Mouse (Mus musculus) frontal cortex, postnatal 14 days (tissue): ENCODE measurements around the gene Mettl9.
"Not testable (repeated sequence)": the region's sequence is repeated elsewhere in the genome, so short reads cannot be mapped to it uniquely, and the experiment has no call there.

Experiments used
- DNase-seq, 2 experiments: peaks; one replicate each; pipeline ENCODE4 v3.0.0; 2022; ENCODE audit warnings: low spot score in 2 of 2

The Mettl9 gene

DNA sequence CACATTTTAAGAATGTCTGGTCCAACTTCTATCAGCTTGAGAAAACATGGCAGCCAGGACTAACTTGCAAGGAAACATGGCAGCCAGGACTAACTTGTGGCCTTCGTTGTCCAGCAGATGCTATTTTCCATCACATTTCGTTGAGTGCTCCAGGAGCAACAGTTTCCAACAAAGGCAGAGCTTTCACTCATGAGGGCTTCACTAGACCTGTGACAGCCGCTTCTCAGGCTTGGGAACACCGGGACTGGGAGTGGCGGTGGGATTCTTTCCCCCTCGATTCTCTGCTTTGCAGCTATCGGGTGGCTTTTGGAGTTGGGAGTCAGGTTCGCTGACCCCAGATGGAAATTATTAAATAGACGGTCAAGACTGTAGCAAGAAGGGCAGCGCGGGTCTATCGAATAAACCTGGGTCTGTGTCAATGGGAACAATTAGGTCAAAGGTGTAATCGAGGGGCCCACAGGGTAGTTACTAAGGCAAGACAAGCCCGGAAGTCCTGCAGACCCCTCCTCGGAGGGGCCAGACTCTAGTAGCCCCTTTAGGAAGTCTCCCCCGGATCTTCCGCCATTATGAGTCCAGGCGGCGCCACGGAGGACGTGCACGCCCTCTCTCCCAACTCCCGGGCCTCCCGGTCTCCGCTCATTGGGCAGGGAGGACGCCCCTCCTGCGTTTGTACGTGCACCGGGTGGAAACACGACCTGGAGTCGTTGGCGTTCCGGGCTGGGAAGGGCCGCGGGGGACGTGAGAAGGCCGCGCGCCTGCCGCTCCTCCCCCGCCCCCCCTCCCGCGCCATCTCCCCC is at the start of gene Mettl9:
Mettl9 (plus strand) TSS at position 590 of the 797 bp plus-strand sequence.
- DNase-seq = peak; percentile 86 to 88

GRCm38 (mm10) chr7:120991191-120991590 is 43.1 kb upstream of the Mettl9 start:
- DNase-seq = no peak

- DNase-seq = no peak
Measured at GRCm38 (mm10) chr7:120999021-120999530, 35.2 kb upstream of the Mettl9 start.

DNA sequence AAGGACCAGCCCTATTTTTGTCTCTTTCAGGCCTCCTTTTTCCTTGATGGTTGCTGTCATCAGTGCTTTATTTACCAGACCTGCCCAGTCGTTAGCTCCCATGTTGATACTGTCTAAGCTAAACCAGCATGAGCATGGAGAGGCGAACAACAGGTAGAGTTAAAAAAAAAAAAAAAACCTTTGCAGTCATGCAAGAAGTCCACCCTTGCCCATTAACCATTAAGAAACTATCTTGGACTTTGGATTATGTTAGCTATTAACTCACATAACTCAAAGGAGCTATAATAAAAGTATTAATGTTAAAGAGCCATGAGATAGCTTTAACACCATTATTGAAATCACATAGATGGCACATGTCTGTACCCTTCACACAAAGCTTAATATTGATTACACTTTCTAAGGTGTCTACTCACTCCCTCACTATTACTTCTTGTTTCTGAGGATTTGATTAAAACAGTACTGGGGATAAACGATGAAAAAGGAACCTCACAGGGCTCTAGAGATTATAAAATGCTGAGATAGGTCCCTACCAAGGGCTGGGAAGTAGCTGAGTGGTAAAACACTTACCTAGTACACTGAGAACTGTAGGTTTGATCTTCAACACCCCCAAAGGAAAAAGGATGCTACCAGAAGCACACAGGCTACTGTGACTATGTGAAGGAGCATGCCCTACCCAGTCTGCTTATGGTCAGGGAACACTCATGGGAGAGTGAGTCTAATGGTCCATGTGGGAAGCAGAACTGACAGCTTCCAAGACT is 34.0 kb upstream of the Mettl9 start:
- DNase-seq = no peak

GRCm38 (mm10) chr7:121001879-121002278 is 32.4 kb upstream of the Mettl9 start:
- no peak for DNase-seq

DNA sequence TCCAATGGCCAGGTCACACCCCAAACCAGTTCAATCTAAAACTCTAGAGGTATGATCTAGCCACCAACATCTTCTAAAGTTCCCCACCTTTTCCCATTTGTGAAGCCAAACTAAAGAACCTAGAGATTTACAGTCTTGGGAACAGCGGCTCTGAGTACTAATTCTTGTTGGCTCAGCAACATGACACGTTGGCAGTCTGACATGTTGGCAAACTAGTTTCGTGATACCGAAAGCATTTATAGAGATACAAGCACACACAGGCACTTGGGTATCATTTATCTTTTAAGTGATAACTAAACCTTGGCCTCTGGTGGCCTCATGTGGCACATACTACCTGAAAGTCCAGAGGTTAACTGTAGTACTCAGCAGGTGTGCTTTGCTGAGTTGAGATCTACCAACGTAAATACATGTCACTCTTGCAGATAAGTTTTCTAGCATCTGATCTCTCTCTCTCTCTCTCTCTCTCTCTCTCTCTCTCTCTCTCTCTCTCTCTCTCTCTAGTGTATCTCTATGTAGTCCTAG is 31.8 kb upstream of the Mettl9 start:
- no peak for DNase-seq

GRCm38 (mm10) chr7:121003793-121004418 is 30.3 kb upstream of the Mettl9 start:
- DNase-seq = no peak

- DNase-seq = no peak
Measured at GRCm38 (mm10) chr7:121011794-121012689, 22.2 kb upstream of the Mettl9 start.

DNA sequence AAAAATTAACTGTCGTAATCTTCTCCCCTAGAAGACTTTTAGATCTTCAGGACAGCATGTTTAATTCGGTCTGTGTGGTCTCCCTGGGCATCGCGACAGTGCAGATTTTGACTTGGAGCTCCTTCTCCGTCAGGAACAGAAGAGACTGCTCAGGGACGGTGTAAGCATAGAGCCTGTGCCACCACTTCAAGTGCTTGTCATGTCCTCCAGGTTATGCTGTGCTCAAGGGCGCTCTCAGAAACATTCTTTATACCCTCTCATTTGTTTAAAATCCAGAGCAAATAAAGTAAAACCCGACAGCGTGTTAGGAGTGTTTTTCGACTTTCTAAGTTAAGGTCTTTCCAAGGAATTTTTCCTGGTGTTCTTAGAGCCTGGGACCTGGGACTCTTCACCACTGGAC is 19.8 kb upstream of the Mettl9 start:
- no peak for DNase-seq

- no peak for DNase-seq
Measured at GRCm38 (mm10) chr7:121018778-121019177, 15.5 kb upstream of the Mettl9 start.

DNA sequence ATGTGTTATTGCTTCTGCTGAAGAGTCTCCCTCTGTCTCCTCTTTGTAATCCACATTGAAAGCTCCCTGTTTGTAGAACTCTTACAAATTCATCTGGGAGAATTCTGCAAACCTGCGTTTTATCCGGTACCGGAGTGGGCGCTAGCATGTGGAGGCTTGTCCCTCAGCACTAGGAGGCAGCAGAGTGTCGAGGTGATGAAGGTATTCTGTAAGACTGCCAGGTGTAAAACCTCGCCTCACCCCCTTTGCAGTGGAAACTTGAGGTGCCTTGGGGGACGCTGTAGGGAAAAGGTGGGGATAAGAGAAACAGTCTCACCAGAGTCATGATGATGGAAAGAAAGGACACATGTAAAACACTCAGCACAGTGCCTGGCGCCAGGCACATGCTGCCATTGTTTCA is 14.0 kb upstream of the Mettl9 start:
- DNase-seq = no peak

GRCm38 (mm10) chr7:121025221-121026008 is 8.8 kb upstream of the Mettl9 start:
- DNase-seq = no peak

DNA sequence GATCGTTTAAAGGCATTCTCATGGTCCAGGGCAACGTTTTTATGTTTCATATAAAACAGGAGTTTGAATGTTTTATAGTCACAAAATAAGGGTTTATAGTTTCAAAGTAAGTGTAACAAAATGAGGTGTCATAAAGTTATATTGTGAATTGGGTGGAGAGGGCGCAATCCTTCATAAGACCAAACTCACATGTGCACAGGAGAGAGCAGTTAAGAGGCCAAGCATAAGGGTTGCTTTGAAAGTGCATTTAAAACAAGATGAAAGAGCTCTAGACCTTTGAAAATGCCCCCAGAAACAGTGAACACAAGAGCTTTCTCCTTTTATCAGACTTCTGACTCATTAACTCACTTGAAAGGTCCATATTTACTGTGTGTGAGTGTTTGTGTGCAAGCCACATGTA is 7.9 kb upstream of the Mettl9 start:
- no peak for DNase-seq

- not testable (repeated sequence) for DNase-seq
Measured at GRCm38 (mm10) chr7:121029947-121030346, 4.3 kb upstream of the Mettl9 start.

DNA sequence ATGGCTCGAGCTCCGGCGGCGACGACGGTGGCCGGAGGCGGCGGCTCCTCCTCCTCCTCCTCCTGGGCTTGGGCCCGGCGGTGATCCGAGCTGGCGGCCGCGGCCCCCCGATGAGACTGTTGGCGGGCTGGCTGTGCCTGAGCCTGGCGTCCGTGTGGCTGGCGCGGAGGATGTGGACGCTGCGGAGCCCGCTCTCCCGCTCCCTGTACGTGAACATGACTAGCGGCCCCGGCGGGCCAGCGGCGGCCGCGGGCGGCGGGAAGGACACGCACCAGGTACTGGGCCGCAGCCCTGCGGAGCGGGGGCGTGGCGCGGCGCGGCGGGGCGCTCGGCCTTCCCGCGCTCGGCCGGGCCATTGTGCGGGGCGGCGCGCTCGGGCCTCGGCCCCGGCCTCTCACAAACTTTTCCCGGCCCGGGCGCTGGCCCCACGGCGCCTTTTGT is 476 bp downstream of the Mettl9 start:
- DNase-seq = no peak

- peak in 1 of 2 experiments; percentile 10 for DNase-seq
Measured at GRCm38 (mm10) chr7:121035161-121035721, 996 bp downstream of the Mettl9 start.

DNA sequence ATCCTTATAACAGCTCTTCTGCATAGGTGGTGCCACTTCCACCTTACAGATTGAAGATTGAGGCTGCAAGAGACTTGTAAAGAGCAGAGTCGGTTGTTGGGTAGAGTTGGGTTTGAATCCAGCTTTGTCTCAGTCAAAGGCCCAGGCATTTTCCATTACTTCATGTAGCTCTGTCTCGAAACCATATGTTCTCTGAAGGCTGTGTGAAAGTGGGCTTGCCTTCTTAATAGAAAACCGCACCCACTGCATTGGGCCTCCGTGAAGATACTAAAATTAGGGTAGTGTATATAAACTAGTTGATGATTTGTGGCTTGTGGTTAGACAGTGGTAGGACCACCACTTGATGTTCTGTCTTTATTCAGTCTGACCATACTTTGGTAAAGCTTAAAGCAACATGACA is 6.3 kb downstream of the Mettl9 start:
- DNase-seq = no peak

DNA sequence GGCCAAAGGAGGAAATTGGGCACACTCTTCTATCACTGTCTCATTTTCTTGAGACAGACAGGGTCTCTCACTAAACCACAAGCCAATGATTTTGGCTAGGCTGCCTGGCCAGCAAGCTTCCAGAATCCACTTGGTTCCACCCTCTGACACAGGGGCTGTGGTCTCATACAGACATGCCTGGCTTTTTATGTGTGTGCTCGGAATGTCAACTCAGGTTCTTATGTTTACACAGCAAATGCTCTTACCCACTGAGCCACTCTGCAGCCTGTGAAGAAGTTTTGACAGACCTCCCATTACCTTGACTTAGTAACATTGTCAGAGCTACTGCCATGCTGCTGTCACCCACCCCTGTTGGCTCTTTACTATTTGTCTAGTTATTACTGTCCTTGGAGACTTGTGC is 7.7 kb downstream of the Mettl9 start:
- DNase-seq = no peak

DNA sequence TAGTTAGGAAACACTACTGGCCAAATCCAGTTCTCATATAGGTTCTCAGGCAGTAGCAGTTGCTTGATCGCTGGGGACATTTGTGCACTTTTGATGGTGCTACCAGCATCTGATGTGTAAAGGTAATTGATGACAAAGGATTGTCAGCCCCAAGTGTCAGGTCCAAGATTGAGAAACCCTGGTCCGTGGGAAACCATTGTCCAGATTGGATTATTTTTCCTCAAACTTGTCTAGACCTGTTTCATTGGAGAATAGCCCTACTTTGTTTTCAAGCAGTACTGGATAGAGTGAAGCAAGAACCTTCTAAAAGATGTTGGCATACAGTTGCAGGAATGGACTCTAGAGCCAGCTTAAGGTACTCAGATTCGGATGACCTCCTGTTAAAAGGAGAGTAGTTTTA is 8.8 kb downstream of the Mettl9 start:
- DNase-seq = no peak

GRCm38 (mm10) chr7:121043510-121043909 is 9.3 kb downstream of the Mettl9 start:
- no peak for DNase-seq
